ENCODE assay signal across 8 mouse cellular contexts in the genomic region with DNA sequence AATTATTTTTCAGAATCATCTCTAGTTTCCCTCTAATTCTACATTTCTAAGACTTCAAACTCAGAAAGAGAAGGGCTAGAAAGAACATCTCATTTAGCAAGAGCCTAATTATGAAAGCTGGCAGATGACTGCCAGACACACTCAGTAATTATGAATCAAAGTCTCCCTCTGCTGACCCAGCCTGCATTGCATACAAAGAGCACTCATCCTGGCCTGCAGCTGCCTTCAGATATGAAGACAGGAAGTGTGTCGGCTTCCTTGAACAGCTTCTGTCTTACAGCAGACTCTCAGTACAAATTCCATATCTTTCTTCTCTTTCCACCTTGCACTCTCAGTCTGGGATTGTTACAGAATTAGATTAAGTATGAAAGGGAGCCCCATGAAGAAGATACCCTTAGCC. TPM values are rescaled to one million over a fixed set of nuclear protein-coding genes. Genes with fewer than 3 reads are reported as not detected.
DNase-seq lines count a peak whose midpoint lies in the region; ATAC-seq lines count a peak whose summit lies in the region.

No protein-coding gene starts in this region.

- H3K9ac ChIP-seq in heart, embryonic 15.5 days: no peak overlapping the region
- no peak overlapping the region for H3K9ac ChIP-seq in forebrain, embryonic 15.5 days (replicated peaks)

- no peak for DNase-seq in frontal cortex, postnatal 10 days (ENCODE audit: low spot score in 2 of 2)
- peak; percentile 25 for DNase-seq in 3T3-L1 (ENCODE audit: low read depth, low spot score)
- DNase-seq in adrenal gland, adult 8-10 months: peak; percentile 28
- DNase-seq in layer of hippocampus, adult 8-10 months (ENCODE audit: low spot score in 2 of 2): peak; percentile 18 to 33

- H3K27me3 ChIP-seq in heart, embryonic 15.5 days: no peaks in the 10 kb centered on the region
- H3K27me3 ChIP-seq in forebrain, embryonic 15.5 days: no peaks in the 10 kb centered on the region

- H3K4me3 ChIP-seq in heart, embryonic 15.5 days: no peak overlapping the region
- no peak overlapping the region for H3K4me3 ChIP-seq in forebrain, embryonic 15.5 days

- no peak overlapping the region for H3K4me2 ChIP-seq in heart, embryonic 15.5 days
- no peak overlapping the region for H3K4me2 ChIP-seq in forebrain, embryonic 15.5 days (replicated peaks)

- H3K27ac ChIP-seq in heart, embryonic 15.5 days: no peak overlapping the region
- H3K27ac ChIP-seq in forebrain, embryonic 15.5 days (replicated peaks): no peak overlapping the region

- no peaks in the 10 kb centered on the region for H3K36me3 ChIP-seq in heart, embryonic 15.5 days
- H3K36me3 ChIP-seq in forebrain, embryonic 15.5 days: no peaks in the 10 kb centered on the region

- peaks cover 27% of the 10 kb centered on the region for H3K4me1 ChIP-seq in heart, embryonic 15.5 days (replicated peaks)
- no peaks in the 10 kb centered on the region for H3K4me1 ChIP-seq in forebrain, embryonic 15.5 days

- 0% methylated on average over 1 of the region's 1 CpGs for WGBS in heart, embryonic 15.5 days
- 53% methylated on average over 1 of the region's 1 CpGs for WGBS in forebrain, embryonic 15.5 days

- H3K9me3 ChIP-seq in heart, embryonic 15.5 days (replicated peaks): no peaks in the 10 kb centered on the region
- H3K9me3 ChIP-seq in forebrain, embryonic 15.5 days: no peaks in the 10 kb centered on the region

- ATAC-seq in frontal cortex, adult (ENCODE audit: low TSS enrichment): peak; percentile 67
- ATAC-seq in heart, embryonic 15.5 days (replicated peaks; ENCODE audit: insufficient number of reproducible peaks, insufficient read depth, low FRiP score, low read depth): peak; percentile 47; the same call in 1 of the 2 replicates
- peak; percentile 51; the same call in 1 of the 2 replicates for ATAC-seq in neutrophil, adult 5-6 weeks (ENCODE audit: extremely low read depth, insufficient number of reproducible peaks, low FRiP score, poor library complexity, severe bottlenecking)
- ATAC-seq in forebrain, embryonic 15.5 days (replicated peaks): no peak

RNA-seq across cellular contexts. Expression of gene Tmem135, which starts 33.1 kb away (rescaled TPM):
- 10 to 100 TPM; 54.6 to 97.9 (median 82.9) TPM for total RNA-seq in adrenal gland, adult 8-10 months (2022)
- 25.8 and 26.1 TPM in 2 replicates for polyA plus RNA-seq in heart, embryonic 15.5 days (2015; fragmentation: Nextera tagmentation; extraction: Ambion mirVana)
- 10 to 100 TPM; 59.4 to 69.6 (median 64.9) TPM for total RNA-seq in layer of hippocampus, adult 8-10 months (2022)
- 23.5 and 24.6 TPM in 2 replicates for total RNA-seq in neutrophil, adult 5-6 weeks (2017)
- 22.7 and 25.4 TPM in 2 replicates for polyA plus RNA-seq in forebrain, embryonic 15.5 days (2015; fragmentation: Nextera tagmentation; extraction: Ambion mirVana)

RNA-seq across cellular contexts. Expression of gene Fzd4, which starts 33.2 kb away (rescaled TPM):
- total RNA-seq in adrenal gland, adult 8-10 months (2022): 10 to 100 TPM; 21.9 to 43.3 (median 26.8) TPM
- polyA plus RNA-seq in heart, embryonic 15.5 days (2015; fragmentation: Nextera tagmentation; extraction: Ambion mirVana): 9.3 and 10.0 TPM in 2 replicates
- total RNA-seq in layer of hippocampus, adult 8-10 months (2022): 1 to 10 TPM; 6.2 to 7.4 (median 6.5) TPM
- 0.37 and 0.47 TPM in 2 replicates for total RNA-seq in neutrophil, adult 5-6 weeks (2017)
- 1.3 and 1.5 TPM in 2 replicates for polyA plus RNA-seq in forebrain, embryonic 15.5 days (2015; fragmentation: Nextera tagmentation; extraction: Ambion mirVana)

Comparison
In these comparisons a context has a peak if more than half of its experiments do, and no peak if none do; other contexts are left out.
1. DNase-seq: peak in 3T3-L1 (single experiment), adrenal gland, adult 8-10 months (single experiment) and layer of hippocampus, adult 8-10 months (2 of 2); none in frontal cortex, postnatal 10 days (0 of 2).